Mouse (Mus musculus) liver, embryonic 13.5 days (tissue): ENCODE data around the gene Omt2a. TPM values are rescaled to one million over a fixed set of nuclear protein-coding genes. Genes with fewer than 3 reads are reported as not detected.
A peak's percentile ranks its signal among the peaks of the same experiment; 100 is the strongest.
"Not testable (repeated sequence)": the region's sequence is repeated elsewhere in the genome, so short reads cannot be mapped to it uniquely, and the experiment has no call there.

Experiments used
- ATAC-seq: fragments of 200-750 bp; cut with Nextera tagmentation; 2 replicates; pipeline ENCODE4 v1.8.0; 2017; ENCODE audit warnings: low read depth, mild to moderate bottlenecking, moderate number of reproducible peaks, moderate library complexity
- DNase-seq: peaks from one replicate; pipeline ENCODE4 v3.0.0; 2022
- H3K27ac ChIP-seq: fragments of 300-500 bp; sonication (generic); 2 replicates; pipeline ENCODE4 v1.5.1; 2015; ENCODE audit warnings: moderate library complexity, mild to moderate bottlenecking, inconsistent platforms
- H3K27me3 ChIP-seq: fragments of 300-500 bp; sonication (generic); 2 replicates; pipeline ENCODE4 v1.6.1; 2015; ENCODE audit warnings: mild to moderate bottlenecking, inconsistent platforms
- H3K36me3 ChIP-seq: fragments of 300-500 bp; sonication (generic); 2 replicates; pipeline ENCODE4 v1.6.1; 2015; ENCODE audit warnings: mild to moderate bottlenecking, inconsistent platforms
- H3K4me1 ChIP-seq: fragments of 300-500 bp; sonication (generic); replicated peaks from 2 replicates; pipeline ENCODE4 v1.6.1; 2015; ENCODE audit warnings: inconsistent platforms
- H3K4me2 ChIP-seq: fragments of 300-500 bp; sonication (generic); 2 replicates; pipeline ENCODE4 v1.6.1; 2015; ENCODE audit warnings: inconsistent platforms, mild to moderate bottlenecking, moderate library complexity
- H3K4me3 ChIP-seq: fragments of 300-500 bp; sonication (generic); replicated peaks from 2 replicates; pipeline ENCODE4 v1.5.1; 2015; ENCODE audit warnings: mild to moderate bottlenecking, inconsistent platforms
- H3K9ac ChIP-seq: fragments of 300-500 bp; sonication (generic); 2 replicates; pipeline ENCODE4 v1.6.1; 2015; ENCODE audit warnings: mild to moderate bottlenecking, inconsistent platforms
- H3K9me3 ChIP-seq: fragments of 300-500 bp; sonication (generic); replicated peaks from 2 replicates; pipeline ENCODE4 v1.6.1; 2016; ENCODE audit warnings: inconsistent platforms
- WGBS: fragments of 180-500 bp; shearing (Covaris S2); methylation state at CpG from one replicate; pipeline ENCODE4 v1.1.7; 2015; ENCODE audit not compliant: insufficient replicate concordance; 5-methylcytosine and 5-hydroxymethylcytosine counted together
- polyA plus RNA-seq: library from polyadenylated mRNA; unstranded; fragments of >200 nt; fragmentation: Nextera tagmentation; extraction: Ambion mirVana; gene quantifications from 2 replicates; pipeline ENCODE4 v1.2.1, GENCODE M21; 2015

Omt2a gene
- polyA plus RNA-seq, 1 experiment from 2014 or later: not detected

DNA sequence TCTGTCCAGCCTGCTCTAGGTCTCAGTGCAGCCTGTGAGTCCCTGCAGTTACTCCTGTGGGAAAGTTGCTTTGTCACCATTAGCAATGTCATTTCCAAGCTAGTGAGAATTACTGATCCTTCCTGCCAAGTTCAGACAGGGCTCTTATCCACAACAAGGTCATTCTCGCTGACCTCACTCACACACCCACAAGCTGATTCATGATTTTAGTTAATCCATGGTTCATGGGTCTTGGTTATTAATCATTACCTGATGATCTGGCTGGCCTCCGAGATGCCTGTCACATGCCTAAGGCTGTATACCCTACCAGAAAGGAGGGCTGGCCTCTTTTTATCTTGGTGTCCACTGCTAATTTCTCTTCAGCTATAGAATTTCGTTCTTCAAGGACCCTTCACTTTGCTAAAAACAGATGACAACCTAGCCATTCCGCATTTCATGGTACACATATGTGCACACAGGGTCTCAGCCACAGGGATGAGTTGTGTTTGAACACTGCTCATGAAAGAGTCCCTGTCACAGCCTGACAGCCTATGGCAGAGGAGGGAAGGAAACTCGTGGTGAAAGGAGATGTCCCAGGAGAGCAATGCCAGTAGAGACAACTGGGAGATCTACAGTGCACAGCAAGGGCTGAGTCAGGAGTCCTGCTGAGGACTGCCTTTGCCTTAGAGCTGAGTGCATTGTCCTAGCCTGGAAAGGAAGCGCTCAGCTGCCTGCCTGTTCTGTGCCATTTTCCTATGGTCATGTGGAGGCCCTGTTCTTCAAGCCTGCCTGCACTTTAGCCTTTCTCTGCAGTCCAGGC is 33.8 kb upstream of the Omt2a start:
- DNase-seq, H3K4me3 ChIP-seq, ATAC-seq, H3K9ac ChIP-seq, H3K27ac ChIP-seq, H3K27me3 ChIP-seq, H3K36me3 ChIP-seq, H3K9me3 ChIP-seq, H3K4me1 ChIP-seq, H3K4me2 ChIP-seq: not testable (repeated sequence)
- WGBS: 41% methylated on average over 6 of the region's 6 CpGs

DNA sequence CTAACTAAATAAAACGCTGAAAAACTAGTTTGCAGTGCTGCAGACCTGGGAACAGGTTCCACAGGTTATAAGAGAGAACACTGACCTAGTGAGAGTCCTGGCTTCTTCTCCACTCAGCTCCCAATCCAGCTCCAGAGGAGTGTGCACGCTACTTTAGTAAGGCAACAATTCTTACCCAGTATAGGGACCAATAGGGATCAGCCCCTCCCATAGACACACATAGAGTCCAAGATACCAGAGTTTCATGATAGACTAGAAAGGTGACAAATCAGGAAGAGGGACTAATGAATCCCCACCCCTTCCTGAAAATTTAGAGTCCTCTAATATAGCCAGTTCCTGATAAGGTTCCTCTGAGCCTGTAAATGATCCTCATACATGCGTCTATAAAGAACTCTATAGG is 32.4 kb upstream of the Omt2a start:
- Histone ChIP-seq H3K9ac (no peak overlapping the region), H3K36me3 (no peaks in the 10 kb centered on the region), H3K4me3 (no peak overlapping the region), H3K4me1 (no peaks in the 10 kb centered on the region), H3K9me3 (no peaks in the 10 kb centered on the region), H3K4me2 (no peak overlapping the region), H3K27ac (no peak overlapping the region), H3K27me3 (no peaks in the 10 kb centered on the region)
- 59% methylated on average over 3 of the region's 3 CpGs for WGBS
- no peak for DNase-seq
- ATAC-seq: no peak

DNA sequence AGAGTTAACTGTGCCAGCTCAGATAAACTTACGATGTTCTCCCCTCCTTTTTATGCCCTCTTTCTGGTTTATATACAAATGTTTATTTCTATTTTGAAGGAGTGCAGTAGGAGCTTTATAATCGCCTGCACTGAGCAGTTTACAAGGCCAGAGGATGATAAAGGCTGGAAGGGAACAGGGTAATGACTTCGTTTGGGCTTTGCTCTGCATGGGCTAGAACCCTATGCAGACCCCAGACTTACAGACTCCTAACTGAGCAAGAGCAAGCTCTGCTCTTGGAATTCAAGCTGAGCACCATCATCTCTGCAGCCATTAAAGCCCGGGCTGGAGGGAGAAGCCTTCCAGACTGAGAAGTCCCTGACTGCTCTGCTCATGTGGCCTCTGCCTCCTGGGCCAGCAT is 30.6 kb upstream of the Omt2a start:
- H3K27ac ChIP-seq, H3K27me3 ChIP-seq, DNase-seq, H3K9me3 ChIP-seq, H3K36me3 ChIP-seq, ATAC-seq, H3K4me1 ChIP-seq, H3K4me2 ChIP-seq, H3K4me3 ChIP-seq, H3K9ac ChIP-seq: not testable (repeated sequence)
- 32% methylated on average over 4 of the region's 4 CpGs for whole genome bisulfite sequencing

DNA sequence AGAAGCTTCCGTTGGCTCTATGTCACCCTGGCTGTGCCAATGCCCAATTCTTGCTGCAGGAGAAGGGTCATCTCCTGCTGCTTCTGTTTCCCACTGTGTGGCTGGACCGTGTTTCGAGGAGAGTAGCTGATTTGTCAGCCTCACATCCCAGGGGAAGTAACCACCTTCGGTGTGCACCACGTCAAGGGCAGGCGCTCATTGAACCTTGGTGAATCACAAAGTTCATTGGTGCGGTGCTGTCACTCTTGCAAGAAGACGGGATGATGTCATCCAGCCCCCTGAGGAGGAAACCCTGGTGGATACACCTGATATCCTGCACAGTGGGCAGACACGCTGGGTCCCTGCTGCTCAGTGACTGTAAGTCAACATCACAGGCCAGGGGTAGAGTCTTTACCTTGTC is 28.5 kb upstream of the Omt2a start:
- WGBS: 56% methylated on average over 9 of the region's 9 CpGs
- not testable (repeated sequence) for H3K27me3 ChIP-seq, DNase-seq, H3K9me3 ChIP-seq, ATAC-seq, H3K36me3 ChIP-seq, H3K4me1 ChIP-seq, H3K4me3 ChIP-seq, H3K9ac ChIP-seq, H3K27ac ChIP-seq, H3K4me2 ChIP-seq

DNA sequence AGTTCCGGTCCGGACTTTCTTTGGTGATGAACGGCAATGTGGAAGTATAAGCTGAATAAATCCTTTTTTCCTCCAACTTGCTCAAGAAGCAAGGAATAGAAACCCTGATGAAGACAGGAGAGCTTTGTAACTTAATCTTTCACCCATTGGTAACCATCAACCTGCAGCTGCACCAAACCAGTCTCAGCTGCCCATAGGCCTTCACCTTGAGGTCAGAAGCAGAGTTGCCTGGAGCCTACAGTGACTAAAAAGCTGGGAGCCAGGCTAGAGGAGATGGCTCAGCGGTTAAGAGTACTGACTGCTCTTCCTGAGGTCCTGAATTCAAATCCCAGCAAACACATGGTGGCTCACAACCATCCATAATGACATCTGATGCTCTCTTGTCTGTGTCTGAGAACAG is 27.9 kb upstream of the Omt2a start:
- 63% methylated on average over 4 of the region's 4 CpGs for WGBS
- DNase-seq: not testable (repeated sequence)

DNA sequence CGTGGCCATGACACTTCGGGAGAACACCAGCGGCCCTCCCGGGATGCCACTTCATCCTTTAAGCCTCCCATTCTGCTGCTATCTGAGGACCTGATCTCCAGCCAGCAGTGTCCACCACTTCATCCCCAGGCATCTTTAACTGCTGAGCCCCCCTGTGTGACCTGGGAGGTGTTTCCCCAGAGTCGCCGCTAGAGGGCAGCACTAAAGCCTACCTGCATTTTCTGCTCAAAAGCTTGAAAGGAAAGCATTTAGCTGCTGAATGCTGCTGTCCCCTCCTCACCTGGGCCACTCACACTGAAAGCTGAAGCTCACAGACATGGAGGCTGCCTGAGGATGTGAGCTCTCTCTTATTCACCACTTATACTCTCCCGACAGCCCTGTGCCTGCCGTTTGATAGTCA is 25.7 kb upstream of the Omt2a start:
- not testable (repeated sequence) for H3K36me3 ChIP-seq, H3K9ac ChIP-seq, H3K4me2 ChIP-seq, H3K27ac ChIP-seq, H3K4me1 ChIP-seq, H3K9me3 ChIP-seq, ATAC-seq, H3K27me3 ChIP-seq, H3K4me3 ChIP-seq
- 16% methylated on average over 8 of the region's 8 CpGs for whole genome bisulfite sequencing
- DNase-seq: peak; percentile 7

More for the DNA sequence above, 27.9 kb upstream of the Omt2a start:
- not testable (repeated sequence) for H3K36me3 ChIP-seq, H3K27ac ChIP-seq, H3K4me3 ChIP-seq, H3K9ac ChIP-seq, H3K4me2 ChIP-seq, H3K9me3 ChIP-seq, ATAC-seq, H3K4me1 ChIP-seq, H3K27me3 ChIP-seq

DNA sequence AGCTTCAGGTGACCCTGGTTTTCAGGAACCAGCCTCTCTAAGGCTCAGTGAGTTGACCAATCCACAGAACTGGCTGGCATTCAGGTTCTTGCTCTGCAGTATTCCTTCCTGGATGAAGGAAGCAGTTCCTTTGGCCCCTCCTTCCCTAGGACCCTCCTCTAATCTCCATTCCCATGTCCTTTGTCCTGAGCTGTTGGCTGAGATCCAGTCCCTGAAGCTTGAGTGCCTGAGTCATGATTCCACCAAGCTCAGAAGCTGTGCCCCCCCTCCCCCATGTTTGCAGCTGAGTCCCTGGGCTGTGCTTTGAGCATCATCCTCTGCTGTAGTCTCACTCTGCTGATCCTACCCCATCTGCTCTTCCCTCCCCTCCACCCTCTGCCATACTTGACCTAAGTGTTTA is 22.5 kb upstream of the Omt2a start:
- not testable (repeated sequence) for H3K36me3 ChIP-seq, H3K9ac ChIP-seq, H3K4me2 ChIP-seq, H3K4me1 ChIP-seq, H3K9me3 ChIP-seq, ATAC-seq, DNase-seq, H3K4me3 ChIP-seq, H3K27ac ChIP-seq, H3K27me3 ChIP-seq

DNA sequence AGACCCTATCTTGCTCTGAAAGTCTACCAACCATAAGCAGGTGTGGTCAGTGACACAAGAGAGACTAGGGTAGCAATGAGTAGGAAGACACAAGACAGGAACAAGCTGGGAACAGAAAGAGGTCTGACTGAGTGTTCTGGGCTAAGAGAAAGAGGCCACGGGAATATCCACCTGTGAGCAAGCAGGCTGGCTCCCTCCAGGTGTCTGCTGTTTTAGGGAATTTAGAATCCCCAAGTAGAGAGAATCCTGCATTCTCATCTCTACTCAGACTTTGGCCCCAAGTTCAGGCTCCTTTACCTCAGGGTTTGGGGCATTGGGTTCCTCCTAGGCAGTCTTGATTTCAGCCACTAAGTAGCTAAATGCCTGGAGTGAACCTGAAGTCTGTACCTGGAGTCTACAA is 12.7 kb upstream of the Omt2a start, which contains the start of gene Omt2b:
Omt2b (plus strand) TSS at position 301 of the 400 bp plus-strand sequence.
- WGBS: 77% methylated on average over 1 of the region's 1 CpGs
- not testable (repeated sequence) for H3K4me2 ChIP-seq, H3K27ac ChIP-seq, DNase-seq, H3K36me3 ChIP-seq, ATAC-seq, H3K4me3 ChIP-seq, H3K9ac ChIP-seq, H3K27me3 ChIP-seq, H3K4me1 ChIP-seq, H3K9me3 ChIP-seq

DNA sequence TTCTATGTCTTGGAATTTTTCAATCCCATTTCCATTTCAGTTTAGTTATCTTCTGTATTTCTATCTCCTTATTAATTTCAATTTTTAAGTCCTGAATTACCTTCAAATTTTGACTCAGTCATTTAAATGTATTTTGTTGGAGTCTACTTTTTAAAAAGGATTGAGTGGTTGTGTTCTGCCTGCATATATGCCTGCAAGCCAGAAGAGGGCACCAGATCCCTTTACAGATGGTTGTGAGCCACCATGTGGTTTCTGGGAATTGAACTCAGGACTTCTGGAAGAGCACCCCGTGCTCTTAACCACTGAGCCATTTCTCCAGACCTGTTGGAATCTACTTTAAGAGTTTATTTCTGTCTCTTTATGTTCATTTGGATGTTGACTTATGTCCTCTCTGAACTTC is 4.9 kb upstream of the Omt2a start:
- H3K27me3 ChIP-seq: no peaks in the 10 kb centered on the region
- H3K36me3 ChIP-seq: no peaks in the 10 kb centered on the region
- DNase-seq (no peak), ATAC-seq (no peak)
- no peak overlapping the region for H3K4me2 ChIP-seq
- no peak overlapping the region for H3K9ac ChIP-seq
- no peak overlapping the region for H3K4me3 ChIP-seq
- no peaks in the 10 kb centered on the region for H3K4me1 ChIP-seq
- 8% methylated on average over 1 of the region's 1 CpGs for WGBS
- H3K27ac ChIP-seq: no peak overlapping the region
- no peaks in the 10 kb centered on the region for H3K9me3 ChIP-seq

DNA sequence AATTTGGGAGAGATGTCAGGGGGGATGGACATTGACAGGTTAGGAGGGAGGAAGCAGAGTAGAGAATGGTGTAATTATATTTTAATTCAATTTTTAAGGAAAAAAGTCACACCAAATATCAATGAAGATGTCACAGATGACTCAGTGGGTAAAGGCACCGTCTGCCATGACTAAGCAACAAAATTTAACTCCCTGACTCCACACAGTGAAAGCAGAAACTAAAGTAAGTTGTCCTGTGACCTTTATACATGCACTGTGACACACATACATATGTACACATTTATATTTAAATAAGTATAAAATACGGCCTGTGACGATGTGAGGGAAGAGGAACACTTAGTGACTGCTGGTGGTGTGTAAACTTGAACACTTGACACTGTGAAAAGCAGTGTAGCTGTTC is 6.5 kb downstream of the Omt2a start:
- H3K27me3 ChIP-seq, H3K36me3 ChIP-seq, H3K4me1 ChIP-seq, H3K9me3 ChIP-seq, H3K4me2 ChIP-seq, DNase-seq, ATAC-seq, H3K27ac ChIP-seq, H3K4me3 ChIP-seq, H3K9ac ChIP-seq: not testable (repeated sequence)
- 54% methylated on average over 3 of the region's 3 CpGs for WGBS

DNA sequence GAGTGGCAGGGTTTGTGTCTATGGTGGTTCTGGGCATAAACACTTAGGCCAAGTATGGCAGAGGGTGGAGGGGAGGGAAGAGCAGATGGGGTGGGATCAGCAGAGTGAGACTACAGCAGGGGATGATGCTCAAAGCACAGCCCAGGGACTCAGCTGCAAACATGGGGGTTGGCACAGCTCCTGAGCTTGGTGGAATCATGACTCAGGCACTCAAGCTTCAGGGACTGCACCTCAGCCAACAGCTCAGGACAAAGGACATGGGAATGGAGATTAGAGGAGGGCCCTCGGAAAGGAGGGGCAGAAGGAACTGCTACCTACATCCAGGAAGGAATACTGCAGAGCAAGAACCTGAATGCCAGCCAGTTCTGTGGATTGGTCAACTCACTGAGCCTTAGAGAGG is 15.5 kb downstream of the Omt2a start:
- 48% methylated on average over 1 of the region's 1 CpGs for WGBS
- DNase-seq, ATAC-seq: not testable (repeated sequence)

DNA sequence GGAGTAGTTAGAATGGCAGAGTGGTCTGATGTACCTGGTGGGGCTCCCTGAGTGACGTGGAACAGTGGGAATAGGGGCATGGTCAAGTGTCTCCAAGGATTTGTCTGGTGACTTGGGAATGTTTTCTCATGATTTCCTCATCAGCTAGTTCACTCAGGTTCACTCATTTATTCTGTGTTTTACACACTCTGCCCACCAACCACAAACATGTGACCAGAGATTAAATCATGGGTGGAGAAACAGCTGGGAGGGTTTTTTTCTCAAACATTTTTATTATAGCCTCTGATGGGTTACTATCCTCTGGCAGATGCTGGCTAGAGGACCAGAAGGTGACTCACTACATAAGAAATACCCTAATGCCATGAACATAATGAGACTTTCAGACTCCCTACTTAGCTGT is 16.4 kb downstream of the Omt2a start:
- 54% methylated on average over 1 of the region's 1 CpGs for WGBS
- DNase-seq (no peak), ATAC-seq (no peak)
- Histone ChIP-seq H3K9ac (no peak overlapping the region), H3K9me3 (no peaks in the 10 kb centered on the region), H3K27me3 (no peaks in the 10 kb centered on the region), H3K4me3 (no peak overlapping the region), H3K27ac (no peak overlapping the region), H3K4me2 (no peak overlapping the region), H3K36me3 (no peaks in the 10 kb centered on the region), H3K4me1 (no peaks in the 10 kb centered on the region)

More for the DNA sequence above, 15.5 kb downstream of the Omt2a start:
- not testable (repeated sequence) for H3K27ac ChIP-seq, H3K36me3 ChIP-seq, H3K9ac ChIP-seq, H3K4me1 ChIP-seq, H3K27me3 ChIP-seq, H3K9me3 ChIP-seq, H3K4me3 ChIP-seq, H3K4me2 ChIP-seq
